Mouse (Mus musculus) kidney, postnatal 0 days (tissue): ENCODE measurements around the gene Usp20. TPM values are rescaled to one million over a fixed set of nuclear protein-coding genes. Genes with fewer than 3 reads are reported as not detected.

Experiments used
- ATAC-seq: fragments of 200-750 bp; cut with Nextera tagmentation; replicated peaks from 2 replicates; pipeline ENCODE4 v1.8.0; 2017; ENCODE audit warnings: low read depth, moderate number of reproducible peaks, moderate TSS enrichment, moderate library complexity; ENCODE audit not compliant: low FRiP score
- DNase-seq: peaks from one replicate; pipeline ENCODE4 v3.0.0-alpha.2; 2016; ENCODE audit warnings: low spot score
- H3K27ac ChIP-seq: fragments of 300-500 bp; sonication (generic); 2 replicates; pipeline ENCODE4 v1.5.1; 2014; ENCODE audit warnings: mild to moderate bottlenecking
- H3K27me3 ChIP-seq: fragments of 300-500 bp; sonication (generic); 2 replicates; pipeline ENCODE4 v1.6.1; 2014; ENCODE audit warnings: low read length, mixed read lengths; ENCODE audit not compliant: insufficient read depth
- H3K36me3 ChIP-seq: fragments of 300-500 bp; sonication (generic); 2 replicates; pipeline ENCODE4 v1.6.1; 2014; ENCODE audit warnings: low read length, mixed read lengths; ENCODE audit not compliant: insufficient read depth
- H3K4me1 ChIP-seq: fragments of 300-500 bp; sonication (generic); replicated peaks from 2 replicates; pipeline ENCODE4 v1.6.1; 2014; ENCODE audit warnings: antibody characterized with exemption, low read length, mixed read lengths; ENCODE audit not compliant: insufficient read depth
- H3K4me2 ChIP-seq: fragments of 300-500 bp; sonication (generic); 2 replicates; pipeline ENCODE4 v1.6.1; 2014; ENCODE audit warnings: mild to moderate bottlenecking, low read length, moderate library complexity, mixed read lengths
- H3K4me3 ChIP-seq: fragments of 300-500 bp; sonication (generic); replicated peaks from 2 replicates; pipeline ENCODE4 v1.5.1; 2014; ENCODE audit warnings: low read depth, low read length
- H3K9ac ChIP-seq: fragments of 300-500 bp; sonication (generic); 2 replicates; pipeline ENCODE4 v1.6.1; 2014; ENCODE audit warnings: low read depth, low read length
- H3K9me3 ChIP-seq: fragments of 300-500 bp; sonication (generic); replicated peaks from 2 replicates; pipeline ENCODE4 v1.6.1; 2016; ENCODE audit warnings: low read length, inconsistent platforms, mixed read lengths
- CTCF ChIP-seq: IDR thresholded peaks from 2 replicates; pipeline ENCODE4 v1.5.1; 2016; ENCODE audit warnings: antibody characterized with exemption, low read depth, mild to moderate bottlenecking, moderate library complexity
- WGBS: fragments of 180-500 bp; shearing (Covaris S2); extraction: QIAGEN DNeasy Blood & Tissue Kit; methylation state at CpG from one replicate; pipeline ENCODE4 v1.1.7; 2014; 5-methylcytosine and 5-hydroxymethylcytosine counted together
- polyA plus RNA-seq: library from polyadenylated mRNA; unstranded; fragments of >200 nt; fragmentation: Nextera tagmentation; extraction: Ambion mirVana; gene quantifications from 2 replicates; pipeline ENCODE4 v1.2.1, GENCODE M21; 2015

Gene Usp20
- polyA plus RNA-seq, 1 experiment from 2014 or later: 12.9 TPM

DNA sequence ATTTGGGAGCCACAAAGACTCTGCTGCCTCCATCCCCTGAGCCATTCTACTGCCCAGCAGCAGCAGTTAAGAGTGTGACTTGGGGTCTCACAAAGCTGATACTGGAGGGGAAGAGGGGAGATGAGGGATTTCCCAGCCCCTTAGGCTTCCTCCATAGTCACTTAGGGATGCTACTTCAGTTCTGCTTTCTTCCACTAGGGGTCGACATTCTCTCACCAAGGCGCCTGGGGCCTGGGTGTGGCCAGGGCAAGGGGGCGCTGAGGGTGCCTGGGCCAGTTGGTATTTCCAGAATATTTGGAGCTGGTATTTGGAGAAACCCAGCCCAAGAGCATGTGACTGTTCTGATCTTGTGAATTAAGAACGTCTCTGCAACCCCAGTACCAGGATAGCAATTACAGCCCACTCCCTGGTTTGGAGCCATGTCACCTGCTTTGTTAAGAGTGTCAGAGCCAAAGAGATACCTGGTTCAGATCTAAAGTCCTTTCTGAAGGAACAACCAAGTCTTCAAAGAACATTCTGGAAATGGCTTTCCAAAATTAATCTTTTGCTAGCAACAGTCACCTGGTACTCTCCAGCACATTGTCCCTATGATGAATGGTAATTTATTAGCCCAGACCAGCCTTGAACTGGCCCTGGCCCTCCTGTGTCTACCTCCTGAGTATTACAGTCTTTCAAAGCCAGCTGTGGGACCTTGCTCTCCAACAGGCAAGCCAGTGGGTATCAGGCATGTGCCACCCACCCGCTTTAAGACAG lies 42.7 kb downstream of the Usp20 start:
- Histone ChIP-seq H3K4me1 (no peaks in the 10 kb centered on the region; the same call in none of the 2 replicates), H3K4me2 (no peak overlapping the region), H3K27me3 (no peaks in the 10 kb centered on the region), H3K36me3 (peaks cover 16% of the 10 kb centered on the region), H3K9ac (no peak overlapping the region), H3K9me3 (no peaks in the 10 kb centered on the region), H3K4me3 (no peak overlapping the region), H3K27ac (peak overlapping the region; percentile 31; the same call in 1 of the 2 replicates)
- no peak for ATAC-seq
- WGBS: 35% methylated on average over 5 of the region's 5 CpGs
- TF ChIP-seq CTCF: peak; percentile 94
- DNase-seq: peak; percentile 68

DNA sequence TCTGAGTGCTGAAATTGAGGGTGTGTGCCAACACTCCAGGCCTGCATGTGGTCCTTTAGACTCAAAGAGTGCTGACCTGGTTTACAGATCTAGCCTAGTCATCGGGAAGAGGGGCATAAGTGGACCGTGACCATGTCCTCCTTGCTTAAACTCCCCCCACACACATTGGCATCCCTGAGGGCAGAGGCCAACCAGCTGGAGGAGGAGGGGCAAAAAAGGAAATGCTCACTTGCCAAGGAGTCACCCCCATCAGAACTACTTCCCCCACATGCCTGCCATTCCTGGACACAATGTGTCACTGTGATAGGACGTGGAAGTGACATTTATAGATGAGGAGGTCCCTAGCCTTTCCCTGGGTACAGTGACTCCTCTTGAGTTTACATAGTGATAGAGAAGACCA lies 43.4 kb downstream of the Usp20 start:
- Histone ChIP-seq H3K4me3 (no peak overlapping the region), H3K27ac (peak overlapping the region; percentile 57; the same call in 1 of the 2 replicates), H3K36me3 (peaks cover 13% of the 10 kb centered on the region), H3K9me3 (no peaks in the 10 kb centered on the region), H3K4me1 (no peaks in the 10 kb centered on the region; the same call in none of the 2 replicates), H3K4me2 (no peak overlapping the region), H3K27me3 (no peaks in the 10 kb centered on the region), H3K9ac (no peak overlapping the region)
- no peak for TF ChIP-seq CTCF
- peak; percentile 59 for DNase-seq
- 40% methylated on average over 3 of the region's 3 CpGs for WGBS
- peak; percentile 70 for ATAC-seq

DNA sequence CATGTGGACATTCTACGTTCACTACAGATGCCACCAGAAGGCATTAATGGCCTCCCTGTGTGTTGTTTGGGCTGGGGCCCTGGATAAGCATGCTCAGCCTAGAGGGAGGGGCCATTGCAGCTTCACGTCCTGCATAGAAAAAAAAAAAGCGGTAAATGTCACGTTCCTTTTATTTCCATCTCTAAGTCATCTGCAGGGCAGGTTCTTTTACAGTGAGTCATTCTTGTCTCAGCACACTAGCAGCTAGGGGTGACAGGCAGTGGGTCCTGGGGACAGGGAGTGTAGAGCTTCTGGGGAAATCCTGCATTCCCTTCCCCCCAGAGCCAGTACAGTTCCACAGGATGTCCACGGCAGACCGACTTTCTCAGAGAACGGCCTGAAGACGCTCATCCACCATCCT lies 44.6 kb downstream of the Usp20 start:
- H3K4me2 ChIP-seq: no peak overlapping the region
- DNase-seq: peak; percentile 53
- peak overlapping the region; percentile 57 for H3K27ac ChIP-seq
- no peaks in the 10 kb centered on the region for H3K27me3 ChIP-seq
- TF ChIP-seq CTCF: no peak
- no peaks in the 10 kb centered on the region; the same call in none of the 2 replicates for H3K4me1 ChIP-seq
- no peaks in the 10 kb centered on the region for H3K9me3 ChIP-seq
- peaks cover 10% of the 10 kb centered on the region for H3K36me3 ChIP-seq
- 37% methylated on average over 8 of the region's 8 CpGs for WGBS
- H3K4me3 ChIP-seq: no peak overlapping the region
- no peak for ATAC-seq
- no peak overlapping the region for H3K9ac ChIP-seq

DNA sequence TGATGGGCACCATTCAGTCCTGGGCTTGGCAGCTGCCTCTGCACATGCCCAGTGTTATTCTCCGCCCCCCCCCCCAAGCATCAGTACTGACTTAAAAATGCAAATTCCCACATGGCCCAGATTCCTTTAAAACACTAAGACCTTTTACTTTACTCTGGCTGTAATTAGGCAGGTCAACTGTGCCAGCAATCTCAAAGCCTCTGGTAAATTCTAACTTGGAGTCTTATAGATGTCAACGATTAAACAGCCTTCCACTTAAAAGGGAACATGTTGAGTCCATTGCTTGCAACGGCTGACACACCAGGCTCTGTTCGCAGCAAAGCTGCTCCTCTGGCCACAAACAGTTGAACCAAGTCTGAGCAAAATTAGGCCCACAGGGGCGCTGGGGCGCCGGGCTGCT lies 49.9 kb downstream of the Usp20 start:
- Histone ChIP-seq H3K9ac (no peak overlapping the region), H3K9me3 (no peaks in the 10 kb centered on the region), H3K4me2 (no peak overlapping the region), H3K36me3 (peaks cover 31% of the 10 kb centered on the region), H3K27ac (no peak overlapping the region), H3K4me1 (no peaks in the 10 kb centered on the region; the same call in 1 of the 2 replicates), H3K4me3 (no peak overlapping the region), H3K27me3 (no peaks in the 10 kb centered on the region)
- ATAC-seq: no peak
- no peak for DNase-seq
- 76% methylated on average over 7 of the region's 7 CpGs for WGBS
- no peak for TF ChIP-seq CTCF

DNA sequence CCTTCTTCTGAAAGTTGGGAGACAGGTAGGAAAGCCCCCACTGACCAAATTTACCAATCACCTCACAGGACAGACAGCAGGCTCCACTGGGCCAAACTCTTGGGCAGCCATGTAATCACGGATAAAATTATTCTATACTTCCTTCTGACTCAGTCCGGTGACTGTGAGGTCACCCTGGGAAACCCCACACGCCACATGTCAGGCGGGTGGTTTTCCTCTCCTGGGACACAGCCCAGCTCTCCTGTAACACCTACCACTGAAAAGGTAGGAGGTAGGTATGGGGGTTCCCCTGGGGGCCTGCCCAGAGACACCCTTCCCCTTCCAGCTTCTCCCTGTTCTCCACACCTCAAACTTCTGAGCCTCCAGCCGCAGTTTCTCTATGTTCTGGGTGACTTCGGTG lies 54.7 kb downstream of the Usp20 start:
- Histone ChIP-seq H3K4me3 (no peak overlapping the region), H3K27me3 (no peaks in the 10 kb centered on the region), H3K4me2 (no peak overlapping the region), H3K27ac (no peak overlapping the region), H3K36me3 (peaks cover 30% of the 10 kb centered on the region), H3K9ac (no peak overlapping the region), H3K9me3 (no peaks in the 10 kb centered on the region), H3K4me1 (no peaks in the 10 kb centered on the region)
- WGBS: 91% methylated on average over 6 of the region's 6 CpGs
- no peak for ATAC-seq
- no peak for TF ChIP-seq CTCF
- DNase-seq: no peak

GRCm38 (mm10) chr2:31040043-31040442 lies 58.0 kb downstream of the Usp20 start:
- H3K4me1 ChIP-seq: no peaks in the 10 kb centered on the region
- no peak overlapping the region for H3K4me2 ChIP-seq
- no peak overlapping the region for H3K9ac ChIP-seq
- no peak for ATAC-seq
- no peaks in the 10 kb centered on the region for H3K9me3 ChIP-seq
- H3K4me3 ChIP-seq: no peak overlapping the region
- no peak overlapping the region for H3K27ac ChIP-seq
- no peaks in the 10 kb centered on the region for H3K27me3 ChIP-seq
- DNase-seq: no peak
- peak; percentile 20; the same call in 1 of the 2 replicates for TF ChIP-seq CTCF
- H3K36me3 ChIP-seq: peaks cover 17% of the 10 kb centered on the region
- 97% methylated on average over 3 of the region's 3 CpGs for WGBS
